Mouse (Mus musculus): ENCODE results near the gene Arhgef28. TPM values are rescaled to one million over a fixed set of nuclear protein-coding genes. Genes with fewer than 3 reads are reported as not detected.

Arhgef28 gene
- polyA plus RNA-seq, 1 experiment: not detected

DNA sequence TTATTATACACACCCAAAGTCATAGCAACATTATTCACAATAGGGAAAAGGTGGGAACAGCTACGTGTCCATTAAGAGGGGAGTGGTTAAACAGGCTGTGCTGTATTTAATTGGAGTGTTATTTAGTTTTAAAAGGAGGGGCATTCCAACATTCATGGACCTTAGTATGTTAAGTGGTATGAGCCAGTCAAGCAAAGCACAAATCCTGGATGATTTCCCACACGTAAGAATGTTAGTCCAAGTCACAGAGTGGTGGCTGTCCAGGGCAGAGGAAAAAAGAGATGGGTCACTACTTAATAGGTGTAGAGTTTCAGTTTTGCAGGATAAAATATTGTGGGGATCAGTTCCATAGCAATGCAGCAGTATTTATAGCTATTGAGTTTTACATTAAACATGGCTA lies 20.0 kb upstream of the Arhgef28 start:
- H3K4me3 ChIP-seq (replicated peaks): no peak overlapping the region
- peaks cover 16% of the 10 kb centered on the region for H3K27me3 ChIP-seq (replicated peaks)
- H3K36me3 ChIP-seq (replicated peaks; ENCODE audit: low read length): no peaks in the 10 kb centered on the region
- TF ChIP-seq FLI1 (IDR thresholded peaks at IDR 0.05; ENCODE audit: low read length) (no peak), GATA1 (IDR thresholded peaks at IDR 0.05; ENCODE audit: borderline replicate concordance, low read length) (no peak)
- no peaks in the 10 kb centered on the region for H3K4me1 ChIP-seq
- no peaks in the 10 kb centered on the region for H3K9me3 ChIP-seq

GRCm38 (mm10) chr13:98222848-98223247 lies 16.6 kb upstream of the Arhgef28 start:
- Histone ChIP-seq H3K36me3 (replicated peaks; ENCODE audit: low read length) (no peaks in the 10 kb centered on the region), H3K27me3 (replicated peaks) (peaks cover 24% of the 10 kb centered on the region), H3K9me3 (no peaks in the 10 kb centered on the region), H3K4me1 (no peaks in the 10 kb centered on the region), H3K4me3 (replicated peaks) (no peak overlapping the region)
- TF ChIP-seq GATA1 (IDR thresholded peaks at IDR 0.05; ENCODE audit: borderline replicate concordance, low read length) (no peak), FLI1 (IDR thresholded peaks at IDR 0.05; ENCODE audit: low read length) (no peak)

- Histone ChIP-seq H3K27me3 (replicated peaks) (peaks cover 55% of the 10 kb centered on the region), H3K4me1 (peaks cover 12% of the 10 kb centered on the region), H3K36me3 (replicated peaks; ENCODE audit: low read length) (no peaks in the 10 kb centered on the region), H3K4me3 (replicated peaks) (no peak overlapping the region), H3K9me3 (no peaks in the 10 kb centered on the region)
- TF ChIP-seq GATA1 (IDR thresholded peaks at IDR 0.05; ENCODE audit: borderline replicate concordance, low read length) (no peak), FLI1 (IDR thresholded peaks at IDR 0.05; ENCODE audit: low read length) (no peak)
These were observed 3.9 kb upstream of the Arhgef28 start for GRCm38 (mm10) chr13:98210137-98210536.

GRCm38 (mm10) chr13:98208842-98209241 lies 2.6 kb upstream of the Arhgef28 start:
- H3K27me3 ChIP-seq (replicated peaks): peaks cover 63% of the 10 kb centered on the region
- TF ChIP-seq GATA1 (IDR thresholded peaks at IDR 0.05; ENCODE audit: borderline replicate concordance, low read length) (no peak), FLI1 (IDR thresholded peaks at IDR 0.05; ENCODE audit: low read length) (no peak)

GRCm38 (mm10) chr13:98206546-98206870 lies 269 bp upstream of the Arhgef28 start:
- Histone ChIP-seq H3K36me3 (replicated peaks; ENCODE audit: low read length) (no peaks in the 10 kb centered on the region), H3K27me3 (replicated peaks) (peaks cover 66% of the 10 kb centered on the region), H3K4me1 (peaks cover 12% of the 10 kb centered on the region), H3K9me3 (peaks cover 9% of the 10 kb centered on the region), H3K4me3 (replicated peaks) (peak overlapping the region; percentile 89)
- TF ChIP-seq FLI1 (IDR thresholded peaks at IDR 0.05; ENCODE audit: low read length): no peak

More at GRCm38 (mm10) chr13:98208842-98209241, 2.6 kb upstream of the Arhgef28 start:
- no peaks in the 10 kb centered on the region for H3K36me3 ChIP-seq (replicated peaks; ENCODE audit: low read length)
- H3K4me1 ChIP-seq: peaks cover 12% of the 10 kb centered on the region
- no peak overlapping the region for H3K4me3 ChIP-seq (replicated peaks)
- H3K9me3 ChIP-seq: peaks cover 2% of the 10 kb centered on the region

- TF ChIP-seq GATA1 (IDR thresholded peaks at IDR 0.05; ENCODE audit: borderline replicate concordance, low read length): no peak
- no peak for TF ChIP-seq FLI1 (IDR thresholded peaks at IDR 0.05; ENCODE audit: low read length)
- Histone ChIP-seq H3K4me3 (replicated peaks) (no peak overlapping the region), H3K27me3 (replicated peaks) (peaks cover 70% of the 10 kb centered on the region), H3K4me1 (peaks cover 12% of the 10 kb centered on the region), H3K9me3 (peaks cover 9% of the 10 kb centered on the region), H3K36me3 (replicated peaks; ENCODE audit: low read length) (no peaks in the 10 kb centered on the region)
These were observed 1.1 kb downstream of the Arhgef28 start for GRCm38 (mm10) chr13:98205111-98205510.

GRCm38 (mm10) chr13:98204371-98204770 lies 1.9 kb downstream of the Arhgef28 start:
- Histone ChIP-seq H3K4me3 (replicated peaks) (no peak overlapping the region), H3K4me1 (peaks cover 12% of the 10 kb centered on the region), H3K9me3 (peaks cover 9% of the 10 kb centered on the region), H3K27me3 (replicated peaks) (peaks cover 69% of the 10 kb centered on the region), H3K36me3 (replicated peaks; ENCODE audit: low read length) (no peaks in the 10 kb centered on the region)
- TF ChIP-seq GATA1 (IDR thresholded peaks at IDR 0.05; ENCODE audit: borderline replicate concordance, low read length): no peak
- TF ChIP-seq FLI1 (IDR thresholded peaks at IDR 0.05; ENCODE audit: low read length): no peak

GRCm38 (mm10) chr13:98201436-98201835 lies 4.8 kb downstream of the Arhgef28 start:
- H3K27me3 ChIP-seq (replicated peaks): peaks cover 51% of the 10 kb centered on the region
- no peaks in the 10 kb centered on the region for H3K36me3 ChIP-seq (replicated peaks; ENCODE audit: low read length)
- no peak for TF ChIP-seq GATA1 (IDR thresholded peaks at IDR 0.05; ENCODE audit: borderline replicate concordance, low read length)
- no peak for TF ChIP-seq FLI1 (IDR thresholded peaks at IDR 0.05; ENCODE audit: low read length)
- peaks cover 9% of the 10 kb centered on the region for H3K9me3 ChIP-seq
- peaks cover 10% of the 10 kb centered on the region for H3K4me1 ChIP-seq
- H3K4me3 ChIP-seq (replicated peaks): no peak overlapping the region

- TF ChIP-seq FLI1 (IDR thresholded peaks at IDR 0.05; ENCODE audit: low read length): no peak
- TF ChIP-seq GATA1 (IDR thresholded peaks at IDR 0.05; ENCODE audit: borderline replicate concordance, low read length): no peak
- Histone ChIP-seq H3K4me3 (replicated peaks) (no peak overlapping the region), H3K27me3 (replicated peaks) (peaks cover 9% of the 10 kb centered on the region), H3K36me3 (replicated peaks; ENCODE audit: low read length) (no peaks in the 10 kb centered on the region), H3K9me3 (0 out of 2 replicates have a peak, but pooled peaks cover 5% of the 10 kb centered on the region), H3K4me1 (no peaks in the 10 kb centered on the region)
These were observed 13.6 kb downstream of the Arhgef28 start for GRCm38 (mm10) chr13:98192596-98192995.

DNA sequence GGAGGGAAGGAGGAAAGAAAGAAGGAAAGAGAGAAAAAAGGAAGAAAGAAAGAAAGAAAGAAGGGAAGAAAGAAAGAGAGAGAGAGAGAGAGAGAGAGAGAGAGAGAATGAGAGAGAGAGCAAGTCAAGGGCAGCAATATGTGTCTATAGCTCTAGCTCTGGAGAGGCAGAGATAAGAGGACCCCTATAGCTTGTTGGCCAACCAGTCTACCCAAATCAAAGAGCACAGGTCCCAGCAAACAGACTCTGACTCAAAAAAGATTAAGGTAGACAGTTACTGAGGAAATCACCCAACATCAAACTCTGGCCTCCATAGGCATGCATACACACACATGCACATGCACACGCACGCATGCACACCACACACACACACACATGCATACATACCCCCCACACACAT lies 17.7 kb downstream of the Arhgef28 start:
- peaks cover 14% of the 10 kb centered on the region for H3K27me3 ChIP-seq (replicated peaks)
- H3K4me3 ChIP-seq (replicated peaks): no peak overlapping the region
- H3K4me1 ChIP-seq: peaks cover 6% of the 10 kb centered on the region
- TF ChIP-seq FLI1 (IDR thresholded peaks at IDR 0.05; ENCODE audit: low read length) (no peak), GATA1 (IDR thresholded peaks at IDR 0.05; ENCODE audit: borderline replicate concordance, low read length) (no peak)
- no peaks in the 10 kb centered on the region for H3K36me3 ChIP-seq (replicated peaks; ENCODE audit: low read length)
- 0 out of 2 replicates have a peak, but pooled peaks cover 5% of the 10 kb centered on the region for H3K9me3 ChIP-seq

GRCm38 (mm10) chr13:98187904-98188303 lies 18.3 kb downstream of the Arhgef28 start:
- no peaks in the 10 kb centered on the region for H3K36me3 ChIP-seq (replicated peaks; ENCODE audit: low read length)
- no peak overlapping the region for H3K4me3 ChIP-seq (replicated peaks)
- H3K4me1 ChIP-seq: peaks cover 6% of the 10 kb centered on the region
- TF ChIP-seq GATA1 (IDR thresholded peaks at IDR 0.05; ENCODE audit: borderline replicate concordance, low read length) (no peak), FLI1 (IDR thresholded peaks at IDR 0.05; ENCODE audit: low read length) (no peak)
- H3K27me3 ChIP-seq (replicated peaks): peaks cover 16% of the 10 kb centered on the region
- H3K9me3 ChIP-seq: 0 out of 2 replicates have a peak, but pooled peaks cover 5% of the 10 kb centered on the region

Data from megakaryocyte, embryonic 14.5 days (primary cell).